Mouse (Mus musculus): ENCODE measurements around the gene Nemp2. TPM values are rescaled to one million over a fixed set of nuclear protein-coding genes. Genes with fewer than 3 reads are reported as not detected.

The Nemp2 gene
- 1 to 10 TPM; 3.5 to 5.9 TPM for total RNA-seq (2021)
- long read RNA-seq, partial matches to known transcripts = 0 of 2 reads
- long read RNA-seq, other reads (novel, unspliced or antisense) = 1 of 2 reads

GRCm38 (mm10) chr1:52630248-52630936 lies at the start of gene Nemp2:
Gene Nemp2 (plus strand): TSS chr1:52630703.
- peak; percentile 97 to 98 for DNase-seq (ENCODE audit: low spot score in 2 of 2)

GRCm38 (mm10) chr1:52581744-52582143 lies 48.8 kb upstream of the Nemp2 start:
- no peak for DNase-seq (ENCODE audit: low spot score in 2 of 2)

GRCm38 (mm10) chr1:52582866-52583265 lies 47.6 kb upstream of the Nemp2 start:
- no peak for DNase-seq (ENCODE audit: low spot score in 2 of 2)

- DNase-seq (ENCODE audit: low spot score in 2 of 2) = peak; percentile 61 to 66
Observed at GRCm38 (mm10) chr1:52596982-52597646, 33.4 kb upstream of the Nemp2 start.

- DNase-seq (ENCODE audit: low spot score in 2 of 2) = peak; percentile 19 to 34
Observed at GRCm38 (mm10) chr1:52597761-52598160, 32.7 kb upstream of the Nemp2 start.

- peak in 1 of 2 experiments; percentile 6 for DNase-seq (ENCODE audit: low spot score in 2 of 2)
Observed at GRCm38 (mm10) chr1:52598361-52598760, 32.1 kb upstream of the Nemp2 start.

- DNase-seq (ENCODE audit: low spot score in 2 of 2) = no peak
Observed at GRCm38 (mm10) chr1:52601496-52601895, 29.0 kb upstream of the Nemp2 start.

- DNase-seq (ENCODE audit: low spot score in 2 of 2) = no peak
Observed at GRCm38 (mm10) chr1:52607700-52608099, 22.8 kb upstream of the Nemp2 start.

- no peak for DNase-seq (ENCODE audit: low spot score in 2 of 2)
Observed at GRCm38 (mm10) chr1:52608486-52608885, 22.0 kb upstream of the Nemp2 start.

GRCm38 (mm10) chr1:52618217-52618616 lies 12.3 kb upstream of the Nemp2 start:
- no peak for DNase-seq (ENCODE audit: low spot score in 2 of 2)

- no peak for DNase-seq (ENCODE audit: low spot score in 2 of 2)
Observed at GRCm38 (mm10) chr1:52620442-52620841, 10.1 kb upstream of the Nemp2 start.

- no peak for DNase-seq (ENCODE audit: low spot score in 2 of 2)
Observed at GRCm38 (mm10) chr1:52630937-52631299, 415 bp downstream of the Nemp2 start.

GRCm38 (mm10) chr1:52631570-52631969 lies 1.1 kb downstream of the Nemp2 start:
- DNase-seq (ENCODE audit: low spot score in 2 of 2) = no peak

- DNase-seq (ENCODE audit: low spot score in 2 of 2) = no peak
Observed at GRCm38 (mm10) chr1:52634251-52634650, 3.7 kb downstream of the Nemp2 start.

- DNase-seq (ENCODE audit: low spot score in 2 of 2) = no peak
Observed at GRCm38 (mm10) chr1:52635932-52636331, 5.4 kb downstream of the Nemp2 start.

- no peak for DNase-seq (ENCODE audit: low spot score in 2 of 2)
Observed at GRCm38 (mm10) chr1:52638101-52638500, 7.6 kb downstream of the Nemp2 start.

GRCm38 (mm10) chr1:52639090-52639489 lies 8.6 kb downstream of the Nemp2 start:
- DNase-seq (ENCODE audit: low spot score in 2 of 2) = no peak

- DNase-seq (ENCODE audit: low spot score in 2 of 2) = no peak
Observed at GRCm38 (mm10) chr1:52640266-52640665, 9.8 kb downstream of the Nemp2 start.

GRCm38 (mm10) chr1:52640736-52641135 lies 10.2 kb downstream of the Nemp2 start:
- DNase-seq (ENCODE audit: low spot score in 2 of 2) = no peak

- peak; percentile 85 to 87 for DNase-seq (ENCODE audit: low spot score in 2 of 2)
Observed at GRCm38 (mm10) chr1:52648153-52649027, 17.9 kb downstream of the Nemp2 start.

- DNase-seq (ENCODE audit: low spot score in 2 of 2) = no peak
Observed at GRCm38 (mm10) chr1:52650066-52650465, 19.6 kb downstream of the Nemp2 start.
